Mouse (Mus musculus) heart, adult 2 months (tissue): ENCODE data around the gene Ipo9. TPM values are rescaled to one million over a fixed set of nuclear protein-coding genes. Genes with fewer than 3 reads are reported as not detected.

Experiments used
- DNase-seq, 2 experiments: peaks; one replicate each; pipeline ENCODE4 v3.0.0; 2021
- H3K27ac ChIP-seq: fragments of 200-600 bp; 2 replicates; pipeline ENCODE4 v1.8.1; 2022
- H3K27me3 ChIP-seq: fragments of 200-500 bp; 2 replicates; pipeline ENCODE4 v1.6.1; 2012; ENCODE audit warnings: mild to moderate bottlenecking, low read length, inconsistent platforms, mixed read lengths; ENCODE audit not compliant: control insufficient read depth, insufficient read depth
- H3K36me3 ChIP-seq: fragments of 200-500 bp; 2 replicates; pipeline ENCODE4 v1.6.1; 2012; ENCODE audit warnings: low read length, inconsistent platforms; ENCODE audit not compliant: control insufficient read depth, insufficient read depth
- H3K4me1 ChIP-seq: fragments of 200-500 bp; 2 replicates; pipeline ENCODE4 v1.6.1; 2011; ENCODE audit warnings: low read length; ENCODE audit not compliant: control insufficient read depth, insufficient read depth
- H3K4me3 ChIP-seq: fragments of 200-600 bp; 2 replicates; pipeline ENCODE4 v1.8.1; 2022
- H3K79me2 ChIP-seq: fragments of 200-500 bp; replicated peaks from 2 replicates; pipeline ENCODE4 v1.6.1; 2012; ENCODE audit warnings: mild to moderate bottlenecking, inconsistent platforms, low read length, moderate library complexity, mixed read lengths; ENCODE audit not compliant: control insufficient read depth, insufficient read depth
- H3K9ac ChIP-seq: fragments of 200-500 bp; 2 replicates; pipeline ENCODE4 v1.6.1; 2012; ENCODE audit warnings: low read depth, mild to moderate bottlenecking, control low read depth, inconsistent platforms, low read length, mixed read lengths
- CTCF ChIP-seq: fragments of 200-600 bp; IDR thresholded peaks from 2 replicates; pipeline ENCODE4 v1.8.1; 2022; ENCODE audit warnings: antibody characterized with exemption, mild to moderate bottlenecking, moderate library complexity
- EP300 ChIP-seq: fragments of 200-500 bp; IDR thresholded peaks from 2 replicates; pipeline ENCODE4 v1.6.1; 2011; ENCODE audit warnings: low read depth, low read length, control low read depth; ENCODE audit not compliant: insufficient read depth
- POLR2A ChIP-seq: fragments of 200-500 bp; IDR thresholded peaks from 2 replicates; pipeline ENCODE4 v1.6.1; 2011; ENCODE audit warnings: mild to moderate bottlenecking, low read depth, low read length, control low read depth; ENCODE audit not compliant: insufficient read depth
- WGBS: fragments of 180-500 bp; shearing (Covaris S2); methylation state at CpG from one replicate; pipeline ENCODE4 v1.1.7; 2018; 5-methylcytosine and 5-hydroxymethylcytosine counted together
- intact Hi-C: fragments of 180-260 bp; cut with DNase I; formaldehyde crosslinking; loops from one replicate; pipeline ENCODE4 v1.15.1; 2025
- microRNA-seq, 2 experiments: library from miRNA; unstranded; fragments of <30 nt; microRNA quantifications; one replicate each; pipeline ENCODE4 v1.2.0; 2021
- polyA plus RNA-seq: library from polyadenylated mRNA; depleted of rRNA; stranded (reverse); fragments of >200 nt; gene quantifications from 2 replicates; pipeline ENCODE4 v1.2.3, GENCODE M21; 2012; rRNA removed
- total RNA-seq, 2 experiments: library from RNA; stranded (reverse); gene quantifications; 2 replicates each; pipeline ENCODE4 v1.2.3; 2021

Gene Ipo9
- total and polyA plus RNA-seq, 3 experiments = 31.9 to 40.8 (median 35.3) TPM

GRCm38 (mm10) chr1:135347498-135348169, 82.7 kb downstream of the Ipo9 start:
- Histone ChIP-seq H3K79me2 (no peaks in the 10 kb centered on the region), H3K9ac (no peak overlapping the region), H3K4me3 (no peak overlapping the region), H3K27ac (peak overlapping the region; percentile 18), H3K36me3 (no peaks in the 10 kb centered on the region), H3K4me1 (peaks cover 6% of the 10 kb centered on the region; the same call in 1 of the 2 replicates), H3K27me3 (no peaks in the 10 kb centered on the region)
- TF ChIP-seq EP300 (no peak), CTCF (no peak), POLR2A (no peak)
- DNase-seq = peak; percentile 45 to 70
- 34% methylated on average over 4 of the region's 4 CpGs for WGBS
- intact Hi-C loops = no loop called here

- Histone ChIP-seq H3K36me3 (no peaks in the 10 kb centered on the region), H3K79me2 (no peaks in the 10 kb centered on the region), H3K4me1 (peaks cover 4% of the 10 kb centered on the region; the same call in 1 of the 2 replicates), H3K27me3 (no peaks in the 10 kb centered on the region), H3K27ac (peak overlapping the region; percentile 18; the same call in 1 of the 2 replicates), H3K9ac (no peak overlapping the region), H3K4me3 (no peak overlapping the region)
- intact Hi-C loops = no loop called here
- DNase-seq = no peak
- no peak for TF ChIP-seq EP300
- TF ChIP-seq CTCF = no peak
- no peak for TF ChIP-seq POLR2A
- 80% methylated on average over 3 of the region's 3 CpGs for WGBS
These were observed 83.4 kb downstream of the Ipo9 start for GRCm38 (mm10) chr1:135346891-135347290.

GRCm38 (mm10) chr1:135344026-135344425, 86.3 kb downstream of the Ipo9 start:
- WGBS = 51% methylated on average over 4 of the region's 4 CpGs

GRCm38 (mm10) chr1:135341947-135342346, 88.4 kb downstream of the Ipo9 start:
- TF ChIP-seq EP300 (no peak), POLR2A (no peak), CTCF (no peak)
- no peak overlapping the region for H3K27ac ChIP-seq
- intact Hi-C loops = no loop called here

More at GRCm38 (mm10) chr1:135344026-135344425, 86.3 kb downstream of the Ipo9 start:
- DNase-seq = no peak
- H3K27me3 ChIP-seq = no peaks in the 10 kb centered on the region
- no peaks in the 10 kb centered on the region for H3K79me2 ChIP-seq
- no peak for TF ChIP-seq CTCF
- TF ChIP-seq POLR2A = no peak
- no peak for TF ChIP-seq EP300
- intact Hi-C loops = no loop called here
- no peak overlapping the region for H3K9ac ChIP-seq
- no peak overlapping the region for H3K4me3 ChIP-seq
- H3K36me3 ChIP-seq = no peaks in the 10 kb centered on the region
- H3K27ac ChIP-seq = no peak overlapping the region
- peaks cover 4% of the 10 kb centered on the region; the same call in 1 of the 2 replicates for H3K4me1 ChIP-seq

More at GRCm38 (mm10) chr1:135341947-135342346, 88.4 kb downstream of the Ipo9 start:
- H3K4me1 ChIP-seq = peaks cover 2% of the 10 kb centered on the region; the same call in 1 of the 2 replicates
- H3K36me3 ChIP-seq = no peaks in the 10 kb centered on the region
- WGBS = 71% methylated on average over 8 of the region's 8 CpGs
- no peak for DNase-seq
- H3K9ac ChIP-seq = no peak overlapping the region
- no peak overlapping the region for H3K4me3 ChIP-seq
- no peaks in the 10 kb centered on the region for H3K79me2 ChIP-seq
- no peaks in the 10 kb centered on the region; the same call in 1 of the 2 replicates for H3K27me3 ChIP-seq

Small RNA genes within 50 kb of the gene (microRNA-seq; reads per million reads assigned to microRNA genes)
- gene Mir1231 = 0.39 to 1.1 reads per million in 2 experiments

Other genes starting within 250 kb of the Ipo9 start
- not detected for gene Elf3, start 171.9 kb downstream of the Ipo9 start, total RNA-seq
- 2.0 TPM in 1 of 2 replicates, not detected in the other for gene Elf3, start 171.9 kb downstream of the Ipo9 start, polyA plus RNA-seq
- gene Rnpep, start 146.4 kb downstream of the Ipo9 start, total RNA-seq = 10 to 100 TPM; 20.0 to 22.6 TPM
- 14.0 and 14.4 TPM in 2 replicates for gene Rnpep, start 146.4 kb downstream of the Ipo9 start, polyA plus RNA-seq
- gene Timm17a, start 116.7 kb downstream of the Ipo9 start, total RNA-seq = 100 to 1,000 TPM; 325 to 370 TPM
- gene Timm17a, start 116.7 kb downstream of the Ipo9 start, polyA plus RNA-seq = 185 and 239 TPM in 2 replicates
- 1 to 10 TPM; 3.7 to 4.7 TPM for gene Lmod1, start 105.7 kb downstream of the Ipo9 start, total RNA-seq
- gene Lmod1, start 105.7 kb downstream of the Ipo9 start, polyA plus RNA-seq = 4.8 and 6.4 TPM in 2 replicates
- gene Shisa4, start 55.3 kb downstream of the Ipo9 start, total RNA-seq = 1 to 10 TPM; 2.2 to 2.3 TPM
- 6.7 and 10.4 TPM in 2 replicates for gene Shisa4, start 55.3 kb downstream of the Ipo9 start, polyA plus RNA-seq
- gene Nav1, start 176.8 kb upstream of the Ipo9 start, total RNA-seq = 10 to 100 TPM; 19.1 to 20.7 TPM
- gene Nav1, start 176.8 kb upstream of the Ipo9 start, polyA plus RNA-seq = 15.2 and 16.8 TPM in 2 replicates